Mouse (Mus musculus) cerebellum, adult 2 months (tissue): ENCODE results near the gene Abi3bp.

Source experiments
- CTCF ChIP-seq: fragments of 200-500 bp; IDR thresholded peaks from 2 replicates; pipeline ENCODE4 v1.5.1; 2011; ENCODE audit warnings: low read depth, mild to moderate bottlenecking, control low read depth, low read length, moderate library complexity, borderline replicate concordance; ENCODE audit not compliant: insufficient read depth
- POLR2A ChIP-seq: fragments of 200-500 bp; IDR thresholded peaks from 2 replicates; pipeline ENCODE4 v1.6.1; 2011; ENCODE audit warnings: low read length, control low read depth, borderline replicate concordance; ENCODE audit not compliant: insufficient read depth

- TF ChIP-seq CTCF, result no peak
- no peak for TF ChIP-seq POLR2A
Measured at GRCm38 (mm10) chr16:56435293-56436185, 42.1 kb upstream of the Abi3bp start.
